Mouse (Mus musculus) right cerebral cortex, postnatal 14 days (tissue): ENCODE measurements around the gene Pygm.

Source experiments
- DNase-seq: peaks from one replicate; pipeline ENCODE4 v3.0.0; 2022

Gene Pygm

GRCm38 (mm10) chr19:6386234-6386633, 2.0 kb downstream of the Pygm start:
- DNase-seq, result no peak

DNA sequence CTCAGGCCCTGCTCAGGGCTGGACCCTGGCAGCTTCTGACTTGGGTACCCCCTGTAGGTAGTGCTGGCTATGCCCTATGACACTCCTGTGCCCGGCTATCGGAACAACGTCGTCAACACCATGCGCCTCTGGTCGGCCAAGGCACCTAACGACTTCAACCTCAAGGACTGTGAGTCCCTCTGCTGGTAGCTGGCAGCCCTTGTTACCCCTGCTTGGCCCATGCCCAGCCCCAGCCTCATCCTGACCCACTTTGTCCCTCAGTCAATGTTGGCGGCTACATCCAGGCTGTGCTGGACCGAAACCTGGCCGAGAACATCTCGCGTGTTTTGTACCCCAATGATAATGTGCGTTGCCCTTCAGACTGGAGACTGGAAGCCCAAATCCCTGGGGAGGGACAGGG, 3.8 kb downstream of the Pygm start:
- no peak for DNase-seq

- DNase-seq, result no peak
These were observed 5.6 kb downstream of the Pygm start for GRCm38 (mm10) chr19:6389803-6390202.

GRCm38 (mm10) chr19:6390251-6390650, 6.1 kb downstream of the Pygm start:
- no peak for DNase-seq

DNA sequence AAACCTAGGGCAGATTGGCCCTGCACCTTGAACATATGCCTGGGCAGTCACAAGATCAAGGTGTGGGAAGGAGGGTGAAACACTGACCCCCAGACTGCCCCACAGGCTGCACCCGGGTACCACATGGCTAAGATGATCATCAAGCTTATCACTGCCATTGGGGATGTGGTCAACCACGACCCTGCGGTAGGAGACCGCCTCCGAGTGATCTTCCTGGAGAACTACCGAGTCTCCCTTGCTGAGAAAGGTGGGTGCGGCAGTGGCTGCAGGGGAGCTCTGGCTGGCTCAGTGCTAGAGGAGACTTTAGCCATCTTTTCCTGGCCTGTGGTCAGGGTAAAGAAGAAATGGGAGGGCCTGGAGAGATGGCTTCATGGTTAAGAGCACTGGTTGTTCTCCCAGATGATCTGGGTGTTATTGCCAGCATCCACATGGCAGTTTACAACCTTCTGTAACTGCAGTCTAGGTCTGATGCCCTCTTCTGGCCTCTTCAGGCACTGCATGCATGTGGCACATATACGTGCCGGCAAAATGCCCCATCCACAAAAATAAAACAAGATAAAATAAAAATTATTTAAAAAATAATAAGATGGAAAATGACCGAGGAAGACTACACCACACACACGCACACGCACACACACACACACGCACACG, 8.7 kb downstream of the Pygm start:
- DNase-seq, result no peak

GRCm38 (mm10) chr19:6393637-6394036, 9.4 kb downstream of the Pygm start:
- DNase-seq, result no peak

DNA sequence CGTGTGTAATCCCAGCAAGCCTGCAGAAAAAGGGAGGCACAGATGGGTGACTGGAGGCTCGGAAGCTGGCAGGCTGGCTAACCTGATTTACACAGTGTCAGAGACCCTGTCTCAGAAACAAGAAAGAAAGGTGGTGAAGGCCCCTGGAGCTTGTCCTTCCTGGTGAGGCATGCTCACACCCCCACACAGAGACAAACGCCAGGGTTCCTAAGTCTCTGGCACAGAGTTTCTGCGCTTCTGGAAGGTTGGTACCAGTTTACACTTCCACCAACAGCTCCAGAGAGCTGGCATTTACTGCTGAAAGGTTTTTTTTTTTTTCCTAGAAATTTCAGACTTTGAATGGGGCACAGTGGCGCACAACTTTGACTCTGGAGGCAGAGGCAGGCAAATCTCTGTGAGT, 12.0 kb downstream of the Pygm start:
- no peak for DNase-seq

DNA sequence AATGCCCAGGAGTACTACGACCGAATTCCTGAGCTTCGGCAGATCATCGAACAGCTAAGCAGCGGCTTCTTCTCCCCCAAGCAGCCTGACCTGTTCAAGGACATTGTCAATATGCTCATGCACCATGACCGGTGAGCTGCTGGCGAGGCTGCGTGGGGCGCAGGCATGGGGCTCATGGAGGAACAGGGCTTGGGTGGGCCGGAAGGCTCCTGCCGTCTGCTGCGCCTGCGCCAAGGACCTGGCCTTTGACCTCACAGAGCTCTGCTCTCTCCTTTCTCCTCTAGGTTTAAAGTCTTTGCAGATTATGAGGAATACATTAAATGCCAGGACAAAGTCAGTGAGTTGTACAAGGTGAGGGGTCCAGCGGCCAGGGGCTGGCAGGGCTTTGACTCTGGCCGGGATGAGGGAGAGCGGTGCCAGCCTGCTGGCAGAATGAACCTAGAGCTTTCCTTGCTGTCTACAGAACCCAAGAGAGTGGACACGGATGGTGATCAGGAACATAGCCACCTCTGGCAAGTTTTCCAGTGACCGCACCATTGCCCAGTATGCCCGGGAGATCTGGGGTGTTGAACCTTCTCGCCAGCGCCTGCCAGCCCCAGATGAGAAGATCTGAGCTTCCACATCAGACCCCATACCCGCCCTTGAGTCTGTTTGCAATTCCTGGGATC, 13.5 kb downstream of the Pygm start:
- no peak for DNase-seq

- peak; percentile 55 for DNase-seq
These were observed 14.5 kb downstream of the Pygm start for GRCm38 (mm10) chr19:6398447-6399284.

DNA sequence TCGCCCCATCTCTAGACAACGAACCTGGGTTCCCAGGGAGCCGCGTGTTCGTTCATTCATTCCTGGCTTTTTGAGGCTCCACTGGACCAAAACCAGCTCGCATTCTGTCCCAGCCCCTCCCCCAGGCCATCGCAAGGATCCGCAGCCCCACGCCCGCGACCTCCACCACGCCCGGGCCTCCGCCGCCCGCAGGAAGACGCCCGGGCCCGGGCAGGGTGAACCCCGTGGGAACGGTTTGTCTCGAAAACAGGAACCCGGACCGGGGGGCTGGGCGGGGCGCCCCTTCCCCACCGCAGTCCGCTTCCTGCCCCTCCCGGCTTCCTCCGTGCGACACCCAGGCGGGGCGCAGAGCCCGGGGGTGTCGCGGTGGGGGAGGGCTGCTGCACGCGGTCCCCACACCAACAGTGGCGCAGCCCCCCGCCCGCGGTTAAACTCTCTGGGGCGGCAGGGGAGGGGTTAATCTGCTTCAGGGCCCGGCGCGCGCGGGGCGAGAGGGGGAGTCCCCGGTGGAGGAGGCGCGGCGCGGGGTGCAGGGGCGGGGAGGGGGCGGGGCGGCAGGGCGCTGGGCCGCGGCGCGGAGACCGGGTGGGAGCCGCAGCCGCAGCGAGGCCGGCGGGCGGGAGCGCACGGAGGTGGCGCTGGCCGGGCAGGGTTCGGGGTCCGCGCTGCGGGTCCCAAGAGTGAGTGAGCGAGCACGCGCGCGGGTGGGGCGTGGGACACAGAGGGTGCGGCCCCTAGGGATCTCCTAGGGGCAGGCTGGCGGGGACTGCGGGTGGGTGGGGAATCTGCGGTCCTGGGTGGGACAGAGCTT, 15.3 kb downstream of the Pygm start, which contains the start of gene Rasgrp2:
Gene Rasgrp2 (plus strand): TSS at position 56 of the 811 bp plus-strand sequence.
- peak; percentile 57 for DNase-seq

DNA sequence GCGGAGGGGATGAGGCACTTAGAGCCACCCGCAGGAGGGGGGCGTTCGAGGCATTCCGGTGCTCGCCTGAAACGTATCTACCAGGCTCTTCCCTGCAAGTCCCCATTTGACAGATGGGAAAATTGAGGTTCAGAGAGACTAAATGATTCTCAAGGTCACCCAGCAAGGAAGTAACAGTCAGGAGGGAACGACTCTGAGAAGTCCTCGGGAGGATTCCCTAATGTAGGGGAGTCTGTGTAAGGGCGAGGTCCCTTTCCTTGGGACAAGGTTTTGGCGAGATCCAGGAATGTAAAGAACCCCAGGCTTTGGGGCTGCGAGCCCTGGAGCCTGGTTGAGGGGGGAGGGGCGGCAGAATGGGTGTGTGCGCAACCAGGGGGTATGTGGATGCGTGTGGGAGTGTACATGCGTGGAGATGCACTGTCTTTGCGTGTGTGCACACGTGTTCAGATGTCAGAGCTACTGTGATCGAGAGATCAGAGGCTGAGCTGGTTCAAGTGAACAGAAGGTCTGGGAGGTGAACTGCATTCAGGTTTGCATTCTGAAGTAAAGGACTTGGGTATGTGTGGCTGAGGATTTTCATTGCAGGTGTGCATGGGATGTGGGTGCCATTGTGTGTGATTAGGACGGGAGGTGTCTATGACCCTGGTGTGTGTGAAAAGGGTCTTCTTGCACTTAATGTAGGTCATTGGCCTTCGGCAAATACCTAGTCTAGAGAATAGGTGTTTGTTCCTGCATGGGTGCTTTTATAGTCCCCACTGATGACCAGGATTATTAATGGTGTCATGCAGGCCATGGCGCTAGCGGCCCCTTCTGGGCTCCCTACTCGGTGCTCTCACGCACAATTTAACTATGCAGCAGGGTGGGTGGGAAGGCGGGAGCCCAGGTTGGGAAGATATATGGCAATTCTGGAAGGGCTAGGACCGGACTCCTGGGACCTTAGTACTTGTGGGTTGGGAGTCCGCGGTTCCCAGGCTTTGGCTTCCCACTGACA, 16.2 kb downstream of the Pygm start:
- peak; percentile 62 for DNase-seq

DNA sequence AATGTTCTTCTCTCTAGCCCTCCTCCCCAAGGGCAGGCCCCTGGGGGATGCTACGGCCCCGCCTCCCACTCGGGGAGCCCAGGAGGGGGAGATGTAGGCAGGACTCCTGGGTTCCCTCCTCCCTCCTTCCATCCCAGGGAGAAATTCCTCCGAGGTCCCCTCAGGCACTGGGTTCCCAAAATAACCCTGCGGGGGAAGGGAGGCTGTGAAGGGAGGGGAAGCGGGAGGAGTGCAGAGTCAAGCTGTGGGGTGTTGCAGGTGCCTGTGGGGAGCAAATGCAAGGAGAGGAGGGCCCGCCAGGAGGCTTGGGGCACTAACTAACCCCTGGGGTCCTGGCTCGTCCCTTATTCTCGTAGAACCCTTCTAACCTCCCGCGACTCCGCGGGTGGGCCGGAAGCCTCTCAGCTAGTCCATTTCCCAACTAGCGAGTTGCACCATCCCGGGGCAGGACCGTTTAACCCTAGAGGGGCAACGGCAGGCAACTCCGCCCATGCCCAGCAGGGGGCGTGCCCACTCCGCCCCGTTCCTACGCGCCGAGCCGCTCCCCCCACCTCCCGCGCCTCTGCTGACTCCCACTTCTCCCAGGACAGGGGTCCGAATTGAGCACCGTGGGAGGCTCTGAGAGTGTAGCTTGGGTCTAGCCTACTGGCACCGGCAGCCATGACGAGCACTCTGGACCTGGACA, 17.1 kb downstream of the Pygm start:
- peak; percentile 74 for DNase-seq

DNA sequence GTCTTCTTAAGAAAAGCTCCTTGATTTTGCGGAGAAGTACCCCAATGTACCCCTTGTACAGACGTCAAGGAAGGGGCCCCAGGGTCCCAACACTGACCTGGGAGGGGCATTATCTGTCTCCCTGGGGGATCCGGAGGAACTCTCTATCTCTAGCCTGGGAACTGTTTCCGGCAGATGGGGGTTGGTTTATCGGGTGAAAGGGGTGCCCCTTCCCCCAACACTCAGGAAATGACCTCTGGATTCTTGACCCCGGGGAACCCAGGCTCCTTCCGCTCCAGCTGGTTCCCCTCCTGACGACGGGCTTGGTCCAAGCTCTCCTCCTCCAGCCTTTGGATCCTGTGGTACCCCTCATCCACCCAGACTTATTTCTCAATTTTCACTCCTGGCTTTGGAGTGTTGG, 17.8 kb downstream of the Pygm start:
- DNase-seq, result no peak

GRCm38 (mm10) chr19:6403869-6404268, 19.7 kb downstream of the Pygm start:
- DNase-seq, result no peak

- no peak for DNase-seq
These were observed 21.2 kb downstream of the Pygm start for GRCm38 (mm10) chr19:6405433-6405832.

DNA sequence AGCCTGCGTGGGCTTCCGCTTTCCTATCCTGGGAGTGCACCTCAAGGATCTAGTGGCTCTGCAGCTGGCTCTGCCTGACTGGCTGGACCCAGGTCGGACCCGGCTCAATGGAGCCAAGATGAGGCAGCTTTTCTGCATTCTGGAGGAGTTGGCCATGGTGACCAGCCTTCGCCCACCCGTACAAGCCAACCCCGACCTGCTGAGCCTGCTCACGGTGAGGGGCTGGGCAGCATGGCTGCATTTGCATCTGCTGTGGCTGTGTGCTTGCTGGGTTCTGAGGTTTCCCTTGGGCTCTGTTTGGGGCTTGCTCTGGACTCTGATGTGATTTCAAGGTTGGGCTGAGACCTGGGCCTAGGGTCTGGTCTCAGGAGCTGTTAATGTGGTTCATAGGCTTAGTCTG, 22.9 kb downstream of the Pygm start:
- no peak for DNase-seq

DNA sequence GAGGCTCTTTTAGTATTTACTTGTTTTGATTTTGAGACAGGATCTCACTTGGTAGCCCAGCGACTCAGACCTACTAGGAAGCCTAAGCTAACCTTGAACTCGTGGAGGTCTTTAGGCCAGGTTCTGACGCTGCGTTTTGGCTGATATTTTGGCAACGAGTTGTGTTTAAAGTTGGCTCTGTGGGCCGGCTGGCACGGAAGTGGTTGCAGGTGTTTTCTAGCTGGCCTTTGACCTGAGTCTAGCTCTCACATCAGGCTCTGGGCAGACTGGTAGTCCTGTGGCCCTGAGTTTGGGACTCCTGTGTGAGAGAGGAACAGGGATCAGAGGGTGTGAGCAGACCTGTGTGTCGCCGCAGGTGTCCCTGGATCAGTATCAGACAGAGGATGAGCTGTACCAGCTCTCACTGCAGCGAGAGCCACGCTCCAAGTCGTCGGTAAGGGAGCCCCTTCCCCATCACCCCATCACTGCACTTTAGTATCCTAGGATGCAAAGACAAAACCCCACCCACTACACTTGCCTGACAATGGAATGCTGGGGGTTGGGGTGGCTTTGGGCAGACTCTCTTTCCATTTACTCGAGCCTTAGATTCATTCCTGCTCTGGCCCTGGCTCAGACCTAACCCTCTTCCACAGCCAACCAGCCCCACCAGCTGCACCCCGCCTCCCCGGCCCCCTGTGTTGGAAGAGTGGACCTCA, 23.8 kb downstream of the Pygm start:
- DNase-seq, result no peak

GRCm38 (mm10) chr19:6408749-6409148, 24.6 kb downstream of the Pygm start:
- DNase-seq, result no peak

- DNase-seq, result no peak
These were observed 25.0 kb downstream of the Pygm start for GRCm38 (mm10) chr19:6409176-6409575.

GRCm38 (mm10) chr19:6409936-6410335, 25.7 kb downstream of the Pygm start:
- DNase-seq, result no peak
